Mouse (Mus musculus) layer of hippocampus, adult 8-10 months (tissue): ENCODE measurements around the gene Rasl11b. TPM values are rescaled to one million over a fixed set of nuclear protein-coding genes. Genes with fewer than 3 reads are reported as not detected.

ENCODE experiments used
- DNase-seq, 2 experiments: peaks; one replicate each; pipeline ENCODE4 v3.0.0; 2022; ENCODE audit warnings: low spot score in 2 of 2
- total RNA-seq, 4 experiments: library from RNA; stranded (reverse); gene quantifications; 2 replicates each; pipeline ENCODE4 v1.2.4; 2022

Gene Rasl11b
- total RNA-seq, 4 experiments from 2014 or later = 60.9 to 67.0 (median 63.6) TPM

DNA sequence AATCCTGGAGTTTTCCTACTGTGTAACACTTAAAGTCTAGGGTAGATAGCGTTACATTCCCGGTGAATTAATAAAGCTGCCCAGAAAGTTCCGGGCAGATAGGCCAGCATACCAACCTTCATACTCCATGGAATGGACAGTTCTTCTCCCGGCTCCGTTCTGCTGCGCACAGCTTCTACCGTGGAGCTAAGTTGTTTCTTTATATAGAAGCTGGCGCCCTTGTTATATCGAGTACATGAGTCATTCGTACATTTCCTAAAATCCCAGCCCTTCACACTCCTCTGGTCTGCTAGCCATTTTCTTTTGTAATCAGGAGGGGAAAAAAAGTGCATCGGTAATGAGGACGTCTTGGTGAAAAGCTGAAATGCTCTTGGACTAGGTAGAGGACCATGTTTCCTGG lies 7.0 kb upstream of the Rasl11b start:
- no peak for DNase-seq

DNA sequence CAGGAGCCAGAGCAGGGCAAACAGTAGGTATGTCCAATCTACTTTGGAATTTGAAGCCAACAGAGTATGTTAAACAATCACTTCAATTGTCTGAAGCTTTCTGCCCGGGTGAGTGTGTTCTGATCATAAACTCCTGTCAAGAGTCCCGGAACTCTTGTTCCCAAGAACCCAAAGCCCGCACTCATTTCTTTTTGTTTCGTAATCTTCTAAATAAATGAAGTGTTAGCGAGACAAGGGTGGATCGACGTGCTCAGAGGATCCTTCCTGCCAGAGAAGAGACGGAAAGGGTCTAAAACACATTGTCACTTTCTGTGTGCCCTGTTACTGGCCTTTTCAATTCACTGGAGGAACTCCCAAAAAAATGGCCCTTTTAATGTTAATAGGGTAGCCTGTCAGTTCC lies 6.2 kb upstream of the Rasl11b start:
- DNase-seq = no peak

DNA sequence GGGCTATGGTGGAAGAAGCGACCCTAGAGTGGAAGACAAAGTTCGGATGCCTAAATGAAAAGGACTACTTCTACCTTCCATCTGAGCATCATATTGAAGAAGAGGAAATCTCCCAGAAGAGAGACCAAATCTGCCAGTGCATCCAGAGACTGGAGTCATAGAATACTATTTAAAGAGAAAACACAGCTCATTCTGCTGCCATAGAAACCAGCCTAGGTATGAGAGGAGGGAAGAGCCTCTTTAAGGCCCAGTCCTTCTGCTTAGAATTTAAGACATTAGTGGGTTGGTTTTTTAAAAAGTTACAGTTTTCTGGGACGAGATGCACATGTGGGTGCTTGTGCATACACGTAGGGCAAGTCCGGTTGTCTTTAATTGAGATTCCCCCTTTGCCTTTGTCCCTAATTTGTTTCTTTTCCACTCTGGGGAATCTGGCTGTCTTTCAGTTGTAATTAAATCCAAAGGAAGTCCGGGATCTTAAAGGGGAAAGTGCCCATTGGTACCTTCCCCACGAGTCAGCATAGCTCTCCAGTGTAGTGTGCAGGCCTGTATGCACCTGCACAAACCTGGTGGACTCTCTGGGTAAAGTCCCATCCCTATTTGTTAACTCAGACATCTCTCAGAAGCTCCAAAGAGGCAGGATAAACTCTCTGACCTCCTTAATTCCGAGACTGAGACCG lies 5.5 kb upstream of the Rasl11b start:
- DNase-seq = no peak

DNA sequence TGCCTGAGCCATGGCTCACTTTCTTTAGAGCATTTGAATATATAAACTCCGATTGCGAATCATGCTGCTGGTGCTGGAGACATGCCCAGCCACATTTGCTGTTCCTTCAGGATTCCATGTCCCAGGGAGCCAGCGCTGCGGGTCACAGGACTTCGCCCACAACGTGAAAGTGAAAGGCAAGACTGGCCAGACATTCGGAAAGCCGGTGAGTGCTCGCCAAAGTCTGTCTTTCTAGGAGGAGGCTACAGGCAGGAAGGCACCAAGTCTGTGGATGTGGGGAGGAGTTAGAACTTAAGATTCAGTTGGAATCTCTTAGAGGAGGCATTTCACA lies 5.0 kb upstream of the Rasl11b start:
- no peak for DNase-seq

DNA sequence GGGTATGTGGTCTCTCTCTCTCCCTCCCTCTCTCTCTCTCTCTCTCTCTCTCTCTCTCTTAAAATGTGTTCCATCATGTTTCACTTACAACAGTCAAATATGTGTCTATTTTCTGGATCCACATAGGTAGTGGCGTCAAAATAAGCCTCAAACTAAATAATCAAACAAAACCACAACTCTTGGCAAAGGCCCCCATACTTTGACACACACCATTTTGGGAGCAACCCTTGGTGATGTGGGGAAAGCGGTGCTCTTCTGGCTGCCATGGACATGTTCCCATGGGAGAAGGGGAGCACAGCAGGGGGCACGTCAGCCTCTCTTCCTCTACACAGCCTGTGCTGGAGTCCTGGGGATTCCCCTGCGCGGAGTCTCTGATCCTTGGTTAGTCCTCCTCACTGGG lies 4.2 kb upstream of the Rasl11b start:
- DNase-seq = no peak

DNA sequence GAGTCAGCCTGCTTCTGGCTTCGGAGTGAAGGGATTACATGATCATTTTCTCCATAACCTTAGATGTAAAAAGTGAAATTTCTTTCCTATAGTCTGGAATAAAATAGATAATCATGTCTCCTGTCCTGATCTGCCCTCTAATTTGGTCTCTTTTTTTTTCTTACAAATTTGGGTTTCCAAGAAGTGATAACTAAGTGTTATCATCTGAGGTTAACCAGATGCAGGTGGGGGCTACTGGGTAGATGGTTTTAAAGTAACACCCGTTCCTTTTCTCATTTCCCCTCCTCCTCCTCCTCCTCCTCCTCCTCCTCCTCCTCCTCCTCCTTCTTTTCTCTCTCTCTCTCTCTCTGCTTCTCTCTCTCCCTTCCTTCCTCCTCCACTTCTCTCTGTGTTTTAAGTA lies 2.1 kb upstream of the Rasl11b start:
- no peak for DNase-seq

DNA sequence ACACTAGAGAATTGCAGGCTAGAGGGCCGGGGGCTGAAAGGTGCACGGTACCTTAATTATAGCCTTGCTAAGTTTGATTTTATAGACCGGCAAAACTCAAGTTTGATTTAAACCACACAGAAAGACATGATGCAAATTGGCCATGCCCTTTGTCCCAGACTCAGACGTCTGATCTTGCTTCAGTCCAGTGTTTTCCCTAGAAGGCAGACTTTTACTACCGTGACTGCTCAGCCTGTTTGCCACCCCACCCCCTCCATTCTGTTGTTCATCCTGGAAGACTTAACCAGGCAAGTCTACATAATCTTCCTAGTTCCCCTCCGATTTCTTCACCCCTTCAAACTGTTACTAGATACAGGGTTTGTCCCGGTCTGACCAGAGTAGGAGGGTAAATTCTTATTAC lies 1.5 kb upstream of the Rasl11b start:
- DNase-seq = no peak

DNA sequence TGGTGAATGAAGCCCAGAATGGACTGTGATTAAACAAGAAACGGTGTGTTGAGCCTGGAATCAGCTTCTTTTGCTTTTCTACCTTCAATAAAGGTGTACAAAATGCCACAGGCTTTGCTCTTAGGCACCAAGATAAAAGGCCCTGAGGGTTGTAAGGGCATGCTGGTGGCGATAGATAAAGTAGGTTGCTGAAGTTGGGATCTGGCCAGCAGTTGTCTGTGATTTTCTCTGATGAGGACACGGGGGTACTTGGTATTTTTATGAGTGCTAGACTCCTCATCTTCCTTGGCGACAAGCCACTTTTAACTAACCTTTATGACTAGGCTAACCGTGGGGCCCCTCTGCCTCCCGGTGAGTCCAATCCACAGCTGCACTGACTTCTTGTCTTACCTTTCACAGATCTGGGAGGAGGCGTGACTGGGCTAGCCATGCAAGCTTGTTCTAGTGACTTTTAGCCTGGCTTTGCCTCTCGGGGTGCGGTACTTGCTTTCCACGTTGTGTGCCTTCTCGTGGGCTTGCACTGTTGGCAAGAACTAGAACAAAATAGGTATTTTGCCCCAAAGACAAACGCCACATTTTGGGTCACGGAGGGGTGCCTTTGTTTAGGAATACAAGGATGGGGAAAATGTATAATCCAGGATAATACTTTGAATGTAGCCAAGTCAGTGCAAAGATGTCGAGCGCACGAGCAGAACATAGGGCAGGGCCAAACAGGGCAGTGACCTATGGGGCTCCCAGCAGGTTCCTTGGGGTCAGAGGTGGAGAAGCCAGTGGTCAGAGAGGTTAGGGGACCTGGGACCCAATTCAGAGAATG lies 852 bp upstream of the Rasl11b start:
- DNase-seq = no peak

DNA sequence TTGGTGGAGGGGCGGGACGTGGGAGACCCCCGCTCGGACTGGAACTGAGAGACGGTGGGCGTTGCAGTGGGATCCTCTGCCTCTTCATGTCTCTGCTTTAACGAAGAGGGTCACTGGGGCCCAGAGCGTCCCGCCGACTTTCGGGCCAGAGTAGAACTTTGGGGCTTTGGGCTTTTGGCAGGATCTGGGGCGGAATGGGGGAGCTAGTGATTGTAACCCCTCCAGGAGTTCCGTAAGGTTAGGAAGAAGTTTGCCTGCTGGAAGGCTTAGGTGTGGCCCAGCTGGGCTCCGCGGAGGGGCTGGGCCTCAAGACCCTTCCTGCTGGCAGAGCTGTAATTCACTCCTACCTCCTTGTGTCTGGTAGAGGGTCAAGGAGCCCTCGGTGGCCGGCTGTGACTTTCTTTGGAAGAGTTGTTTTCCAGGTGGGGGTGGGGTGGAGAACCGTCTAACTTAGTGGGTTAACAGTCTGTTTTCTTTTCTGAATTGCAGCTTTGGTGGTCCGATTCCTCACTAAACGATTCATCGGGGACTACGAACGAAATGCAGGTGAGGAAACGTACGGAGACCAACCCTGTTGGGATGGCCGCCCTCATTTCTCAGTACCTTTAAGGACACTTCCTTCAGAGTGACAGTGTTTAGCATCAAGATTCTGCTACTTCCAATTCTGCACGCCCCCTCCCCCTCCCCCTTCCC lies 674 bp downstream of the Rasl11b start:
- no peak for DNase-seq

DNA sequence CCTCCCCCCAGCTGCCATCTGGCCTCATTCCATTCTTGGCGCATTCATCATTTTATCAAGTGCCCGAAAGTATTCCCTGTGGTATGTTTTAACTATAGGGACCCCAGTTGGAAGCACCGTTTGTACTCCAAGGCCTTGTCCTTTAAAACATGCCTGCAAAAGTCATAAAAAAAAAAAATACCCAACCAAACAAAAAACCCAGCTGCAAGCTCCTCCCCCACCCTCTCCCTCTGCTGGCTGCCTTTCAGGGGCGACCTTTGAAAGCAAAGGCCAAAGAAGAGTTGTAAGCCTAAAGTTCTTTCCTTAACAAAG lies 1.2 kb downstream of the Rasl11b start:
- no peak for DNase-seq

DNA sequence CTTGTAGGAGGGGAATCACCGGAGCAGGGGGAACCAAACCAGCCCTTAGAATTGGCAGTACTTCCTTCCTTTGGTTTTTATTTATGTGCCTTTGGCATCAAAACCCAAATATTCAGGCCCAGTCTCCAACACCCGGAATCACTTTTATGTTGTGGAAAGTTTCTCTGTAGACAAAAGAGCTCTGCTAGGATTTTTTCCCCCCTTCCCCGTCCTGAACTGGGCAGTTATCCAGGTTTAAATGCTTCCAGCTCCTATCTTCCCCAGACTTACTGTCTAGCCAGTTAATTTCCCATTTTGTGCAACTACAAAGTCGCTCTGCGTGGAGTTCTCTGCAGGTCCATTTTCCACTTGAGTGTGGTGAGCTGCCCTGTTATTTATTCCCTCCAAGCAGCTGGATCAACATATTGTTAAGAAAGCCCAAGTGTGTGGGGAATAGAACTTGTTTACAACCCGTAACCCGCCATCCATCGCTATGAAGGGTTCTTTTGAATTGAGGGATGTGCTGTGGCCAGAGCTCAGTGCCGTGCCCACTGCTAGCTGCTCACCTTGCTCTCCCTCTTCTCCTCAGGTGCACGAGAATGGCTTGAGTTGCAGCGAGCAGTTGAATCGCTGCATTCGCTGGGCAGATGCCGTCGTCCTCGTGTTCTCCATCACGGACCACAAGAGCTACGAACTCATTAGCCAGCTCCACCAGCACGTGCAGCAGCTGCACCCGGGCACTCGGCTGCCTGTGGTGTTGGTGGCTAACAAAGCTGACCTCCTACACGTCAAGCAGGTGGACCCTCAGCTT lies 2.6 kb downstream of the Rasl11b start:
- no peak for DNase-seq

DNA sequence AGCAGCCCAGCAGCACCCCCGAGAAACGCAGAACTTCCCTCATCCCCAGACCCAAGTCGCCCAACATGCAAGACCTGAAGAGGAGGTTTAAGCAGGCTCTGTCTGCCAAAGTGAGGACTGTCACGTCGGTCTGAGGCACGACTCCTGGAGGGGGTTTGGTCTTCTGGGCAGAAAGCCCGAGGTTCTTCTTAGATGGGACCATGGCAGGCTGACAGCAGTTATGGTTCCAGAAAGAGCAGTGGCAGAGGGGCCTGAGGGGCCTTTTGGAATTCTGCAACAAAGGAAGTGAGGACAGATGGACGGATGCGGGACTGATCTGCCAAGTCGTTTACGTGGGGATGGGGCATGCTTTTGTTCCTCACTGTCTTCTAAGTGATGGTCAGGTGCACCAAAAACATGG lies 3.4 kb downstream of the Rasl11b start:
- DNase-seq = no peak

DNA sequence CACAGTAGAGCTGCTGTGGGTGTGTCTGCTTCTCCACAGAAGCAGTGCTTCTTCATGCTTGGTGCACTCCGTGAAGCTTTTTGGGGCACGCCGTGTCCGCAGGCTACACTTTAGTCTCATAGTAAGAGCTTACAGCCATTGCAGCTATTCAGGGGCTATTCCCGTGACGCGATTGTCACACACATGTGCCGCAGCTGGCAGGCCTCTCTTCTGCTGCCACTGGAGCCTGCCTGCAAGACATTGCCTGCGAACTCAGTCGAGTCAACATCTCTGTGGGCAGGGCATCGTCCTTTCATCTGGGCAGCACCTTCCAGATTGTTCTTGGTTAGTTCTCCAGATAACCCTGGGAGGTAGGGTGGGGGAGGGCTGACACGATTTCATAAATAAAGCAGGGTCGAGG lies 4.7 kb downstream of the Rasl11b start:
- DNase-seq = no peak

DNA sequence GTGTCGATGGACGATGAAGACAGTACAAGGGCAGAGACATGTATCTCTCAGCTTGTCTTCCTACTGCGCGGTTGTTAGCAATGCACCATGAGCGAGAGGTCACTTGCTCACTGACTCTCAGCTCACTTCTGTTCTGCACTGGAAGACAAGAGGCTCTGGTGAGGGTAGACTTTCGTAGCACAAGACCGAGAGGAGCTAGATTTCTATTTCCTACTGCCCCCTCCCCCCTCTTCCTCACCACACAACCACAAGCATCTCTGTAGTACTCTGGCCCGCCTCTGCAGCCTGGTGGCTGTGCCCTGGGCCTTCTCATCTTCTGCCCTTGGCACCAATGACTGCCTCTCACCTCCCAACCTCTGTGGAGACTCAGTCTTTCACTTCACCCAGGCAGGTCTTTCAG lies 5.4 kb downstream of the Rasl11b start:
- no peak for DNase-seq

DNA sequence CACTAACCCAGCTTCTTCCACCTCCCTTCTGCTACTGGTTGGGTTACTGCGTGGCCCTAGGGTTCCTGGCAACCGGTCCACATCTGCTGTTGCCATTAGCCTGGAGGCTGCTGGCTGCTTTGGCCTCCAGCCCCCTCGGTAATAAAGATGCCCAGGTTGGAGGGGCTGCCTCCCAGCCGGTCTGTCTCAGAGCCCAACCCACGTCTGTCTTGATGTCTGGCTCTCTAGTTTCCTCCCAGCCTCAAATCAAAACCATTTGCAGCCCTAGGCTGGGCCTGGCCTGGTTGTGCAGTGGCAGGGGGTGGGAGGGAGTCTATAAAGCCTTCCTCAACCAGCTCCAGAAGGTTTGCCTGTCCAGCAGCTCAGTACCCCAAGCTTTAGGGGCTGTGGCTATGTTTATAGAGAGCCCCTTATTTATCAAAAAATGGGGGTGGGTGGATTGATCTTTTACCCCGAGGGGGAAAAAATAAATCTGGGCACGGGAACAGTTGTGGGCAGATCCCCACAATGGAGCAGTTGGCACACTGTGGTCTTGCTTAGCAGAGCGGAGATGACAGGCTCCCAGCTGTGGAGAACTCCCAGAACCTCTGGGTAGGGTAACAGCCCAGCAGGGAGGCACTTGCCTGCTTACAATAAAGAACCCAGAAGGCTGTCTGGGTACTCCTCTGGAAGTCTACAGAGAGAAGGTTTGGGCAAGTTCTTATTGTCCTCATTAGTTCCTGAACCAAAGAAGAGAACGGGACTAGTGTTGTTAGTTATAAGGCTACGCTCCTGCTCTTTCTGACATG lies 6.7 kb downstream of the Rasl11b start:
- DNase-seq = no peak

DNA sequence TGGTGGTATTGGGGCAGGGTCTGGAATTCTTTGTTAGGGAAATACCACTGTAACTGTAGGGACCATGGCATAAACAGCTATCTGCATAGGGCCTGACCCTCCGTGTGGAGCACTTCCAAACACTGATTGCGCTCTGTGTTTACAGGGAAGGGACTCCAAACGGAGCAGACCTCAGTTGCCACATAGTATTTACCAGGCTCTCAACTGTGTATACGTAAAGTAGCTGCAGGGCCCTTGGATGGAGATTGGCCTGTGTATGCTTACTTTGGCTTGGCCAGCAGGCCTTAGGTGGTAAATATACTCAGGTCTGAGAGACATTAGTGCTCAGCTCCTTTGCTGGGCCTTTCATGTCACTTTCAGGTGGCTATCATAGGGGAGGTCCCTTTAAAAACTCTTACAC lies 7.4 kb downstream of the Rasl11b start:
- DNase-seq = no peak

DNA sequence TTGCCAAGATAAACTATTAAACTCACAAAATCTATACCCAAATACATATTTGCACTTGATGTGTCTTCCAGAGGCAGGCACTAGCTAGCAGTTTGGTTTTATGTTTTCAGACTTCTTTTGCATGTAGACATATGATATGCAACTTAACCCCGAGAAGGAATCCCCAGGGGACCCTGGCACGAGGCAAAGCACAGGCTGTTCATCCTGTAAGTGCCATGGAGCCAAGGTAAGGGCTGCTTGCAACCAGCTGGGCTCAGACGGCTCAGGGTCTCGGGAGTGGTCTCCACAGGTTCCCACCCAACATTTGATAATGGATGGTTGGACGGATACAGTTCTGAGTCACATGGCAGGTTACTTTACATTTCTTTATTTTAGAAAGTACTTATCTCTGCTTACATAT lies 9.4 kb downstream of the Rasl11b start:
- DNase-seq = no peak

DNA sequence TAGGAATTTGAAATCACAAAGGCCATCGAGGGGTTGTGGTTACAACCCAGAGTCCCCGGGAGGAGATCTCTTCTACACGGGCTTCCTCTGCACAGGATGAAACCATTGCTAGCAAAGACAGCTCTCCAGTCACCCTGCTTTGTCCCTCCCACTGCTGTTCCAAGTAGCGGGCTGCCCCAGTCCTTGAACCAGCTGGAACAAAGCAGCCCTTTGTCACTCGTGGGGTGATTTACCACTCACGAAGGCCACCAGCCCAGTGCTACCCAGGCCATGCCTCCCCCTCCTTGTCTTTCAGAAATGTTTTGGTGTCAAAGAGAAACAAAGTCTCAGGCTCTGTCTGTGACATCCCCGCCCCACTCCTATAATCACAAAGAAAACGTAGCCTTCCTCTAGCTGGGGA lies 10.4 kb downstream of the Rasl11b start:
- no peak for DNase-seq

DNA sequence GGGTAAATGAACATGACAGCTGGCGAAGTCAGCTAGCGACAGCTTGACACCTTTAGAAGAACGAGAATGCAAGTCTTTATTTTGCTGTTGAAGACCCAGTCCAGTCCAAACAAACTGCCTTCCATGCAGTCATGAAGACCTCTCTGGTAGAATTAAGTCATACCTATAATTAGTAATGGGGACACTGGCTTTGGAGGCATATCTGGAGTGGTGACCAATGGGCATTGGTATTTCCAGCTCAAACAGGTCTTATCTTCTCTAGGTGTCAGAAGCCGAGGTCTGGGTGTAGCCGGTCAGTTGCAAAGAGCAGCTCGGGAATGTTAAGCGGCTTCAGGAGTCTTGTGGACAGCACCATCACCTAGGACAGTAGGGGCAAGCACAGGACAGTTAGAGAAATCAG lies 11.0 kb downstream of the Rasl11b start:
- no peak for DNase-seq

DNA sequence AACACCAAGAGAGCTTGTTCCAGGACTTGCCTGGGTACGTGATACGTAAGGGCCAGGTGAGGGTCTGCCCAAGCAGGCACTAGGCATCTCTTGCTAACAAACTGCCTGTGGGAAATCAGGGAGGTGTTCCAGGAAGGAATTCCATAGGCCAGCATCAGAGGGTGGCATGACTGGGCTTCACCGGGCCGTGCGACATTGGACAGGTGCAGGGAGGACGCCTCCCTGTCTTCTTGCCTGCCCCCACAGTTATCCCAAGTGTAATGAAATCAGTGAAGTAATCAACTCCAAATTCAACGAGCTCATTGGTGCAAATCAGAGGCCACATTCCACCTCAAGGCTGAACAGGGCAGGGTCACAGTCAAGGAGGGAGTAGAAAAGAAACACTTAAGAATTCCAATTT lies 11.6 kb downstream of the Rasl11b start:
- DNase-seq = no peak

DNA sequence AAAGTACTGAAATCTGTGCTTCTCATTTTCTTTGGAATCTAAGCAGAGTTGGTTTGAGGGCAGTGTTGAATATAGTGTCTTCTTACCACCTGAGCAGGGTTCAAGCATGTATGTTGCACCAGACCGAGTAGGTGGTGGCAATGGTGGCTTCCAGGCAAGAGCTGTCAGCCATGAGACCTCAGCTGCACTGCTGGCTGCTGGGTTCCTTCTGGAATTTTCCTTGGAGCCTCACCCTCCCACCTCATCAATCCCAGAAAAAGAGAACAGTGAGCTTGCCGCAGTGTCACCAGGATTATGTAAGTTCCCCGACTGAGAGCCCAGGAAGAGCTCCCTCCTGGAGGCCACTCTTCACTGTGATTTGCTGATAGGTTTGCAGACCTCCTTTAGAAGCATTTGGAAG lies 12.1 kb downstream of the Rasl11b start:
- no peak for DNase-seq
